Mouse (Mus musculus) MEL (cell line): ENCODE results near the gene Olfr649. TPM values are rescaled to one million over a fixed set of nuclear protein-coding genes. Genes with fewer than 3 reads are reported as not detected.
A peak's percentile ranks its signal among the peaks of the same experiment; 100 is the strongest.

ENCODE experiments used
- DNase-seq: peaks from one replicate; pipeline ENCODE4 v3.0.0; 2011; ENCODE audit warnings: low read depth, low spot score
- H3K27ac ChIP-seq: 2 replicates; pipeline ENCODE4 v1.5.1; 2012; ENCODE audit warnings: low read depth, mild to moderate bottlenecking, control low read depth, low read length, moderate library complexity; ENCODE audit not compliant: control insufficient read depth
- H3K27me3 ChIP-seq, 2 experiments: fragments of 150-350 bp in 1 of 2; sonication (generic) in 1 of 2; 2 replicates each; pipeline ENCODE4 v1.6.1; 2012; ENCODE audit warnings: low read length in 2 of 2, mild to moderate bottlenecking in 2 of 2, improper control_type of control experiment in 1 of 2, moderate library complexity in 1 of 2; ENCODE audit not compliant: insufficient read depth in 2 of 2, control insufficient read depth in 1 of 2
- H3K36me3 ChIP-seq, 2 experiments: 2 replicates each; pipeline ENCODE4 v1.6.1; 2012 to 2014; ENCODE audit warnings: low read length in 2 of 2, improper control_type of control experiment in 1 of 2, inconsistent platforms in 1 of 2, mild to moderate bottlenecking in 1 of 2; ENCODE audit not compliant: insufficient read depth in 2 of 2, control insufficient read depth in 1 of 2
- H3K4me1 ChIP-seq, 2 experiments: fragments of 150-350 bp in 1 of 2; sonication (generic) in 1 of 2; 2 replicates each; pipeline ENCODE4 v1.6.1; 2012; ENCODE audit warnings: low read length in 2 of 2, improper control_type of control experiment in 1 of 2, mild to moderate bottlenecking in 1 of 2; ENCODE audit not compliant: insufficient read depth in 2 of 2, control insufficient read depth in 1 of 2
- H3K4me3 ChIP-seq, 2 experiments: fragments of 150-350 bp in 1 of 2; sonication (generic) in 1 of 2; 2 replicates each; pipeline ENCODE4 v1.5.1; 2012; ENCODE audit warnings: low read depth in 2 of 2, low read length in 2 of 2, mild to moderate bottlenecking in 2 of 2, moderate library complexity in 2 of 2, control low read depth in 1 of 2, improper control_type of control experiment in 1 of 2; ENCODE audit not compliant: control insufficient read depth in 1 of 2, insufficient read depth in 1 of 2
- H3K79me2 ChIP-seq: 2 replicates; pipeline ENCODE4 v1.6.1; 2012; ENCODE audit warnings: mild to moderate bottlenecking, low read length, moderate library complexity; ENCODE audit not compliant: control insufficient read depth, poor library complexity, insufficient read depth
- H3K9ac ChIP-seq: 2 replicates; pipeline ENCODE4 v1.6.1; 2012; ENCODE audit warnings: low read depth, mild to moderate bottlenecking, control low read depth, low read length, moderate library complexity; ENCODE audit not compliant: control insufficient read depth, poor library complexity, severe bottlenecking
- H3K9me3 ChIP-seq: fragments of 150-350 bp; sonication (generic); replicated peaks from 2 replicates; pipeline ENCODE4 v1.6.1; 2012; ENCODE audit warnings: mild to moderate bottlenecking, low read length, improper control_type of control experiment, moderate library complexity; ENCODE audit not compliant: insufficient read depth
- CTCF ChIP-seq, 3 experiments: IDR thresholded peaks in 2 of 3; conservative IDR thresholded peaks in 1 of 3; 2 replicates each; pipeline ENCODE4 v1.5.1; 2011 to 2012; ENCODE audit warnings: low read length in 3 of 3, low read depth in 2 of 3, mild to moderate bottlenecking in 2 of 3, improper control_type of control experiment in 1 of 3, inconsistent platforms in 1 of 3, mixed read lengths in 1 of 3, moderate library complexity in 1 of 3; ENCODE audit not compliant: control insufficient read depth in 1 of 3, insufficient read depth in 1 of 3, poor library complexity in 1 of 3, severe bottlenecking in 1 of 3
- ELF1 ChIP-seq: IDR thresholded peaks from 2 replicates; pipeline ENCODE4 v1.6.1; 2014; ENCODE audit warnings: low read depth, mild to moderate bottlenecking, inconsistent platforms, low read length, improper control_type of control experiment, moderate library complexity
- EP300 ChIP-seq, 2 experiments: IDR thresholded peaks; 2 replicates each; pipeline ENCODE4 v1.6.1; 2011; ENCODE audit warnings: improper control_type of control experiment in 2 of 2, low read length in 2 of 2, low read depth in 1 of 2, mild to moderate bottlenecking in 1 of 2
- GABPA ChIP-seq: IDR thresholded peaks from 2 replicates; pipeline ENCODE4 v1.6.1; 2012; ENCODE audit warnings: low read depth, mild to moderate bottlenecking, inconsistent platforms, low read length, improper control_type of control experiment, moderate library complexity
- GATA1 ChIP-seq: IDR thresholded peaks from 2 replicates; pipeline ENCODE4 v1.6.1; 2011; ENCODE audit warnings: low read depth, low read length, improper control_type of control experiment
- HCFC1 ChIP-seq: IDR thresholded peaks from 2 replicates; pipeline ENCODE4 v1.6.1; 2012; ENCODE audit warnings: low read depth, mild to moderate bottlenecking, inconsistent platforms, low read length, improper control_type of control experiment, moderate library complexity
- NRF1 ChIP-seq: IDR thresholded peaks from 2 replicates; pipeline ENCODE4 v1.6.1; 2014; ENCODE audit warnings: low read depth, mild to moderate bottlenecking, inconsistent platforms, low read length, improper control_type of control experiment, moderate library complexity; ENCODE audit not compliant: poor library complexity, insufficient read depth, severe bottlenecking
- POLR2AphosphoS2 ChIP-seq: IDR thresholded peaks from 2 replicates; pipeline ENCODE4 v1.6.1; 2011; ENCODE audit warnings: low read length, improper control_type of control experiment
- POLR2AphosphoS5 ChIP-seq: IDR thresholded peaks from 2 replicates; pipeline ENCODE4 v1.6.1; 2012; ENCODE audit warnings: low read depth, borderline replicate concordance, mild to moderate bottlenecking, inconsistent platforms, low read length, moderate library complexity, mixed read lengths
- RAD21 ChIP-seq: IDR thresholded peaks from 2 replicates; pipeline ENCODE4 v1.6.1; 2011; ENCODE audit warnings: mild to moderate bottlenecking, low read depth, low read length, improper control_type of control experiment
- RCOR1 ChIP-seq: IDR thresholded peaks from 2 replicates; pipeline ENCODE4 v1.6.1; 2012; ENCODE audit warnings: low read depth, mild to moderate bottlenecking, inconsistent platforms, low read length, improper control_type of control experiment
- TAL1 ChIP-seq: IDR thresholded peaks from 2 replicates; pipeline ENCODE4 v1.6.1; 2012; ENCODE audit warnings: mild to moderate bottlenecking, inconsistent platforms, low read length, moderate library complexity, mixed read lengths
- UBTF ChIP-seq: IDR thresholded peaks from 2 replicates; pipeline ENCODE4 v1.6.1; 2012; ENCODE audit warnings: low read depth, mild to moderate bottlenecking, inconsistent platforms, low read length, improper control_type of control experiment, moderate library complexity, borderline replicate concordance; ENCODE audit not compliant: insufficient read depth
- USF1 ChIP-seq: IDR thresholded peaks from 2 replicates; pipeline ENCODE4 v1.6.1; 2014; ENCODE audit warnings: low read depth, mild to moderate bottlenecking, inconsistent platforms, low read length, improper control_type of control experiment, moderate library complexity
- ZKSCAN1 ChIP-seq: IDR thresholded peaks from 2 replicates; pipeline ENCODE4 v1.6.1; 2012; ENCODE audit warnings: low read depth, mild to moderate bottlenecking, inconsistent platforms, low read length, improper control_type of control experiment, moderate library complexity
- ZMIZ1 ChIP-seq: IDR thresholded peaks from 2 replicates; pipeline ENCODE4 v1.6.1; 2012; ENCODE audit warnings: low read depth, mild to moderate bottlenecking, inconsistent platforms, low read length, improper control_type of control experiment, moderate library complexity
- polyA plus RNA-seq, 2 experiments: library from polyadenylated mRNA; stranded (reverse) in 1 of 2; unstranded in 1 of 2; fragments of >175 nt in 1 of 2; fragments of >200 nt in 1 of 2; gene quantifications; 2 replicates each; pipeline versions ENCODE4 v1.2.1 to v1.2.4; 2012; ENCODE audit warnings: low replicate concordance in 2 of 2, low read depth in 1 of 2; ENCODE audit not compliant: insufficient read length in 2 of 2, insufficient read depth in 1 of 2, missing spikeins in 1 of 2
- total RNA-seq: library from RNA; depleted of rRNA; stranded (reverse); fragments of 300-350 nt; gene quantifications from 2 replicates; pipeline ENCODE4 v1.2.3, GENCODE M21; 2012

The Olfr649 gene
- total and polyA plus RNA-seq, 3 experiments, result not detected

GRCm38 (mm10) chr7:104169634-104170204, 26.1 kb downstream of the Olfr649 start:
- Histone ChIP-seq H3K9ac (no peak overlapping the region), H3K9me3 (no peaks in the 10 kb centered on the region), H3K4me3 (no peak overlapping the region), H3K4me1 (peaks cover 0 to 6% of the 10 kb centered on the region in 2 experiments; a peak in 1 of 4 replicates), H3K27me3 (no peaks in the 10 kb centered on the region; a peak in 1 of 4 replicates), H3K36me3 (no peaks in the 10 kb centered on the region), H3K79me2 (no peaks in the 10 kb centered on the region), H3K27ac (no peak overlapping the region)
- TF ChIP-seq RAD21, result no peak
- no peak for TF ChIP-seq TAL1
- TF ChIP-seq EP300 (IDR thresholded peaks at IDR 0.05; ENCODE audit: low read depth in 1 of 2, low read length in 2 of 2), result peak in 1 of 2 experiments; percentile 45; a peak in 2 of 4 replicates
- no peak for TF ChIP-seq HCFC1
- no peak for TF ChIP-seq UBTF
- peak; percentile 58 for DNase-seq

DNA sequence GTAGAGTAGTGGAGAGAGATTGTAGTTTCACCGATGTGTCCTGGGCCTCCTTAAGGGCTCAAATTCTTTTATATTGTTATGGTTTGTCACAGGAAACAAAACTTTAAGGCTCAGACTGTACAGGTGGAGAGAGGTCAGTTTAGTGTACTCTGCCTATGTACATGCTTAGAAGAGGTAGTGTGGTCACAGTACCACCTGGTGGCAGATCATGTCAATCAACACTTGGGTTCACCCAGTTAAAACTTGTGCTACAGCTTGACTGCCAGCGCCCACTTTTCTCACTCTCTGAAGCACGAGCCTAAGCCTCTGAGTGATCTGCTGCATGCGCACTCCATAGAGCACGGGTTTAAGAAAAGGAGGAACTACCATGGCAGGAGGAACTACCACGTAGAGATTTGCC, 28.7 kb downstream of the Olfr649 start:
- no peaks in the 10 kb centered on the region for H3K36me3 ChIP-seq
- H3K79me2 ChIP-seq, result no peaks in the 10 kb centered on the region
- peaks cover 0 to 6% of the 10 kb centered on the region in 2 experiments; a peak in 1 of 4 replicates for H3K4me1 ChIP-seq
- H3K27ac ChIP-seq, result no peak overlapping the region
- H3K4me3 ChIP-seq, result no peak overlapping the region
- no peaks in the 10 kb centered on the region for H3K27me3 ChIP-seq
- TF ChIP-seq CTCF (IDR thresholded peaks at IDR 0.05 in 2 of 3, conservative IDR thresholded peaks at IDR 0.05 in 1 of 3; ENCODE audit: control insufficient read depth in 1 of 3, insufficient read depth in 1 of 3, low read depth in 2 of 3, low read length in 3 of 3, poor library complexity in 1 of 3, severe bottlenecking in 1 of 3) (peak in 1 of 3 experiments; percentile 3; a peak in 2 of 6 replicates), RAD21 (peak; percentile 14), USF1 (no peak)
- H3K9ac ChIP-seq, result no peak overlapping the region
- no peaks in the 10 kb centered on the region for H3K9me3 ChIP-seq
- peak; percentile 3 for DNase-seq

DNA sequence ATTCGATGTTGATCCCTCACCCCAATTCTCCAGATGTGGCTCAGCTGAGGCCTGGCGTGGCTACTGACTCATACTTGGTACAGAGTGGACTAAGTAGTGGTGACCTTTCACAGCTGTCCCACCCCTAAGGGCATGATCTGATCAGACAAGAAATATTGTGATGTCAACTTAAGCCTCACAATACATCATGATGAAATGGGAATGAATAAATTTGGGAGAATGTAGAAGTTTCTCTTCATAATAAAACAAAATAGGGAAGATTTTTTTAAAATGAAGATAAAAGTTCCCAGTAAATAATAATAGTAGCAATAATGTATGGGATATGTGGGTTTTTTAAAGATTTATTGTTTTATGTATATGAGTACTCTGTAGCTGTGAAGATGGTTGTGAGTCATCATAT, 45.3 kb downstream of the Olfr649 start, which contains the start of gene Ubqlnl:
Gene Ubqlnl, minus strand, starts transcription at position 101 of the 400 bp plus-strand sequence.
- H3K9me3 ChIP-seq, result no peaks in the 10 kb centered on the region
- H3K79me2 ChIP-seq, result no peaks in the 10 kb centered on the region
- no peak within 1 kb of the TSS for H3K4me3 ChIP-seq
- no peak for DNase-seq
- no peaks in the 10 kb centered on the region for H3K4me1 ChIP-seq
- H3K36me3 ChIP-seq, result no peaks in the 10 kb centered on the region
- no peak for TF ChIP-seq RCOR1
- no peak for TF ChIP-seq NRF1
- TF ChIP-seq ZKSCAN1, result no peak
- no peak for TF ChIP-seq GATA1
- no peak for TF ChIP-seq EP300 (IDR thresholded peaks at IDR 0.05; ENCODE audit: low read depth in 1 of 2, low read length in 2 of 2)
- TF ChIP-seq GABPA, result no peak
- no peak for TF ChIP-seq POLR2AphosphoS5
- TF ChIP-seq ELF1, result no peak
- TF ChIP-seq ZMIZ1, result no peak
- no peak for TF ChIP-seq POLR2AphosphoS2
- H3K27ac ChIP-seq, result no peak within 1 kb of the TSS
- H3K27me3 ChIP-seq, result no peaks in the 10 kb centered on the region
- H3K9ac ChIP-seq, result no peak within 1 kb of the TSS
